Mouse (Mus musculus) lung, embryonic 14.5 days (tissue): ENCODE measurements around the gene Troap. TPM values are rescaled to one million over a fixed set of nuclear protein-coding genes. Genes with fewer than 3 reads are reported as not detected.
A peak's percentile ranks its signal among the peaks of the same experiment; 100 is the strongest.

Source experiments
- ATAC-seq: fragments of 200-750 bp; cut with Nextera tagmentation; 2 replicates; pipeline ENCODE4 v1.8.0; 2017; ENCODE audit warnings: mild to moderate bottlenecking, moderate TSS enrichment, moderate library complexity; ENCODE audit not compliant: insufficient read depth
- DNase-seq: peaks from one replicate; pipeline ENCODE4 v3.0.0-alpha.2; 2015
- H3K27ac ChIP-seq: fragments of 300-500 bp; sonication (generic); 2 replicates; pipeline ENCODE4 v1.5.1; 2014; ENCODE audit warnings: low read depth, mild to moderate bottlenecking, moderate library complexity
- H3K27me3 ChIP-seq: fragments of 300-500 bp; sonication (generic); 2 replicates; pipeline ENCODE4 v1.6.1; 2014; ENCODE audit warnings: low read length, control low read depth; ENCODE audit not compliant: insufficient read depth
- H3K36me3 ChIP-seq: fragments of 300-500 bp; sonication (generic); 2 replicates; pipeline ENCODE4 v1.6.1; 2014; ENCODE audit warnings: control low read depth; ENCODE audit not compliant: insufficient read depth
- H3K4me1 ChIP-seq: fragments of 300-500 bp; sonication (generic); 2 replicates; pipeline ENCODE4 v1.6.1; 2014; ENCODE audit warnings: antibody characterized with exemption, control low read depth; ENCODE audit not compliant: insufficient read depth
- H3K4me2 ChIP-seq: fragments of 300-500 bp; sonication (generic); 2 replicates; pipeline ENCODE4 v1.6.1; 2014; ENCODE audit warnings: mild to moderate bottlenecking
- H3K4me3 ChIP-seq: fragments of 300-500 bp; sonication (generic); 2 replicates; pipeline ENCODE4 v1.5.1; 2014; ENCODE audit warnings: low read depth, low read length
- H3K9ac ChIP-seq: fragments of 300-500 bp; sonication (generic); 2 replicates; pipeline ENCODE4 v1.6.1; 2014
- H3K9me3 ChIP-seq: fragments of 300-500 bp; sonication (generic); 2 replicates; pipeline ENCODE4 v1.6.1; 2016; ENCODE audit warnings: low read depth, low read length, control low read depth
- CTCF ChIP-seq: IDR thresholded peaks from 2 replicates; pipeline ENCODE4 v1.5.1; 2016; ENCODE audit warnings: antibody characterized with exemption, low read depth
- WGBS: fragments of 180-500 bp; shearing (Covaris S2); extraction: QIAGEN DNeasy Blood & Tissue Kit; methylation state at CpG from one replicate; pipeline ENCODE4 v1.1.7; 2014; 5-methylcytosine and 5-hydroxymethylcytosine counted together
- microRNA-seq: library from miRNA; unstranded; fragments of <30 nt; microRNA quantifications from one replicate; pipeline ENCODE4, GENCODE M21; 2016; ENCODE audit warnings: borderline number of aligned reads
- polyA plus RNA-seq: library from polyadenylated mRNA; unstranded; fragments of >200 nt; fragmentation: Nextera tagmentation; extraction: Ambion mirVana; gene quantifications from 2 replicates; pipeline ENCODE4 v1.2.1, GENCODE M21; 2014

Gene Troap
- polyA plus RNA-seq, 1 experiment from 2014 or later, result 35.1 TPM

- WGBS, result 59% methylated on average over 6 of the region's 6 CpGs
- H3K4me1 ChIP-seq, result peaks cover 3% of the 10 kb centered on the region; the same call in 1 of the 2 replicates
- H3K36me3 ChIP-seq, result no peaks in the 10 kb centered on the region; the same call in 1 of the 2 replicates
- H3K27me3 ChIP-seq, result no peaks in the 10 kb centered on the region
- no peak for TF ChIP-seq CTCF
- no peak for ATAC-seq
- no peak for DNase-seq
- H3K9ac ChIP-seq, result peak overlapping the region; percentile 92
- H3K9me3 ChIP-seq, result no peaks in the 10 kb centered on the region
- peak overlapping the region; percentile 78 for H3K4me3 ChIP-seq
- H3K4me2 ChIP-seq, result peak overlapping the region; percentile 80
- H3K27ac ChIP-seq, result no peak overlapping the region
Observed at GRCm38 (mm10) chr15:99127851-99128522, 53.6 kb downstream of the Troap start.

GRCm38 (mm10) chr15:99129441-99129840, 55.1 kb downstream of the Troap start:
- H3K4me1 ChIP-seq, result peaks cover 3% of the 10 kb centered on the region; the same call in 1 of the 2 replicates
- H3K4me2 ChIP-seq, result no peak overlapping the region
- H3K4me3 ChIP-seq, result no peak overlapping the region
- DNase-seq (no peak), ATAC-seq (no peak)
- H3K27me3 ChIP-seq, result no peaks in the 10 kb centered on the region
- WGBS, result 64% methylated on average over 11 of the region's 11 CpGs
- no peak for TF ChIP-seq CTCF
- H3K9me3 ChIP-seq, result no peaks in the 10 kb centered on the region
- no peaks in the 10 kb centered on the region; the same call in 1 of the 2 replicates for H3K36me3 ChIP-seq
- H3K9ac ChIP-seq, result no peak overlapping the region
- H3K27ac ChIP-seq, result no peak overlapping the region

DNA sequence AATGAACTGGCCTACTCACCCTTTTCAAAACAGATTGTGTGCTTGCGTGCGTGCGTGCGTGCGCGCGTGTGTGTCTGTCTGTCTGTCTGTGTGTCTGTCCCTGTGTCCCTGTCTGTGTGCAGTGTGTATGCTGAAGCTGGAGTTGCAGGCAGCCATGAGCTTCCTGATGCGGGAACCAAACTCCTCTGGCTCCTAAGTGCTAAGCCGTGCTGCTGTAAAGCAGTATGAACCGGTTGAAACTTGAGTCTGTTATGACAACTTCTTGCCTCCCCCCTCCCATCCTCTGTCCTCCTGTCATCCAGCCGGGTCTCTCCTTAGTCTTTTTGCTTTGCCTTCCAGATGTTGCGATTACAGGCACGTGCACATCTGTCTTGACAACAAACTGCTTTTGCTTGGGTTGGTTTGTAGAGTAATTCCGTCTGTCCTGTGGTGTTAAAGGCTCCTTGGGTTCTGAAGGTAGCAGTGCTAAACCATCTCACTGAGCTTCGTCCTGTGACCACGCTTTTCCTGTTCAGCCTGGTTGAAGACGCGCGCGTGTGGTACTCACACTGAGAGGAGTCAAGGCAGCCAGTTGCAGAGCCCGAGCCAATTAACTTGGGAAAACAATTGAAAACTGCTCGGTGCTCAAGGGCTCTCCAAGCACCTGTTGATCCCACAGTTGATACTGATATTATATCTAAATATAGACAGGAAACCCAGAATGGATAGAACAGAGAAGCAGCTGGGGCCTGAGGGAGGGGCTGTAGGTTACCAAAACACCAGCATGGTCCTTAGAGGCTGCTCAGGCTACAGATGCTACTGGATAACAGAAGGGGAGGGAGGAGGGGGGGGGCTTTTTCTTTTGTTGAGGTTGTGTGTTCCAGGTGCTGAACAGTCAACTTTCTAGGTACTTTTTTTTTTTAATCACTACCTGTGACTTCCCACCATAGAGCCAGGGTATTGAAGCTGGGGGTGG, 55.9 kb downstream of the Troap start:
- H3K27me3 ChIP-seq, result no peaks in the 10 kb centered on the region
- peak; percentile 43 for DNase-seq
- 58% methylated on average over 22 of the region's 22 CpGs for WGBS
- ATAC-seq, result no peak
- H3K9me3 ChIP-seq, result no peaks in the 10 kb centered on the region
- H3K36me3 ChIP-seq, result no peaks in the 10 kb centered on the region; the same call in 1 of the 2 replicates
- H3K4me2 ChIP-seq, result no peak overlapping the region
- peaks cover 3% of the 10 kb centered on the region; the same call in 1 of the 2 replicates for H3K4me1 ChIP-seq
- no peak for TF ChIP-seq CTCF
- H3K4me3 ChIP-seq, result no peak overlapping the region
- H3K27ac ChIP-seq, result no peak overlapping the region
- no peak overlapping the region for H3K9ac ChIP-seq

Small RNA genes lying within 50 kb of the gene (microRNA-seq; reads per million reads assigned to microRNA genes)
- gene Mir6960, result 0.95 reads per million

Other genes with a start within 250 kb of the Troap start
- 93.4 and 93.7 TPM in 2 replicates for gene Prkag1, start 243.1 kb upstream of the Troap start, polyA plus RNA-seq
- gene Kmt2d, start 203.4 kb upstream of the Troap start, polyA plus RNA-seq, result 17.1 and 19.3 TPM in 2 replicates
- gene Rhebl1, start 180.0 kb upstream of the Troap start, polyA plus RNA-seq, result 8.5 and 9.5 TPM in 2 replicates
- gene Dhh, start 176.0 kb upstream of the Troap start, polyA plus RNA-seq, result 1.0 and 1.3 TPM in 2 replicates
- gene Lmbr1l, start 156.3 kb upstream of the Troap start, polyA plus RNA-seq, result 4.5 and 5.5 TPM in 2 replicates
- 2,161 and 2,216 TPM in 2 replicates for gene Tuba1b, start 140.0 kb upstream of the Troap start, polyA plus RNA-seq
- not detected in 2 replicates for gene Gm49450, start 121.0 kb upstream of the Troap start, polyA plus RNA-seq
- 1,129 and 1,167 TPM in 2 replicates for gene Tuba1a, start 120.9 kb upstream of the Troap start, polyA plus RNA-seq
- gene Tuba1c, start 44.7 kb upstream of the Troap start, polyA plus RNA-seq, result 224 and 232 TPM in 2 replicates
- gene Prph, start 19.4 kb upstream of the Troap start, polyA plus RNA-seq, result 0.91 and 1.8 TPM in 2 replicates
- gene C1ql4, start 13.2 kb downstream of the Troap start, polyA plus RNA-seq, result not detected in 2 replicates
- 0.42 and 0.78 TPM in 2 replicates for gene Dnajc22, start 18.6 kb downstream of the Troap start, polyA plus RNA-seq
- 39.7 and 39.8 TPM in 2 replicates for gene Spats2, start 51.3 kb downstream of the Troap start, polyA plus RNA-seq
- gene Kcnh3, start 150.3 kb downstream of the Troap start, polyA plus RNA-seq, result 0.37 and 0.60 TPM in 2 replicates
- gene Mcrs1, start 177.4 kb downstream of the Troap start, polyA plus RNA-seq, result 142 and 155 TPM in 2 replicates
- 48.3 and 59.1 TPM in 2 replicates for gene Prpf40b, start 220.5 kb downstream of the Troap start, polyA plus RNA-seq
- gene Fam186b, start 221.3 kb downstream of the Troap start, polyA plus RNA-seq, result 0.05 and 0.15 TPM in 2 replicates